Mouse (Mus musculus) embryonic fibroblast, embryonic 13.5 days (primary cell): ENCODE measurements around the gene Crtc1. TPM values are rescaled to one million over a fixed set of nuclear protein-coding genes. Genes with fewer than 3 reads are reported as not detected.

ENCODE experiments used
- H3K27ac ChIP-seq: 2 replicates; pipeline ENCODE4 v1.5.1; 2012; ENCODE audit warnings: low read length, control low read depth, inconsistent platforms; ENCODE audit not compliant: insufficient read depth
- H3K4me1 ChIP-seq: 2 replicates; pipeline ENCODE4 v1.6.1; 2011; ENCODE audit warnings: low read length; ENCODE audit not compliant: control insufficient read depth, insufficient read depth
- H3K4me3 ChIP-seq: 2 replicates; pipeline ENCODE4 v1.5.1; 2011; ENCODE audit warnings: mild to moderate bottlenecking, control low read depth, low read length; ENCODE audit not compliant: insufficient read depth
- CTCF ChIP-seq: IDR thresholded peaks from 2 replicates; pipeline ENCODE4 v1.5.1; 2011; ENCODE audit warnings: mild to moderate bottlenecking, control low read depth, low read length, moderate library complexity, borderline replicate concordance; ENCODE audit not compliant: insufficient read depth
- POLR2A ChIP-seq: IDR thresholded peaks from 2 replicates; pipeline ENCODE4 v1.6.1; 2011; ENCODE audit warnings: low read depth, mild to moderate bottlenecking, control low read depth, low read length, moderate library complexity
- polyA plus RNA-seq: library from polyadenylated mRNA; stranded (reverse); fragments of >200 nt; gene quantifications from 2 replicates; pipeline ENCODE4 v1.2.4, GENCODE M21; 2011; ENCODE audit warnings: low read depth; ENCODE audit not compliant: missing spikeins, insufficient read length

Gene Crtc1
- polyA plus RNA-seq, 1 experiment: 15.6 TPM

GRCm38 (mm10) chr8:70476333-70477268 is 37.2 kb upstream of the Crtc1 start, which contains the start of gene Klhl26:
TSS of gene Klhl26 (minus strand) at chr8:70476968.
- peak; percentile 63 for TF ChIP-seq POLR2A
- TF ChIP-seq CTCF: no peak
- Histone ChIP-seq H3K27ac (peak within 1 kb of the TSS; percentile 16; the same call in 1 of the 2 replicates), H3K4me1 (no peaks in the 10 kb centered on the region), H3K4me3 (peak within 1 kb of the TSS; percentile 97)

- H3K27ac ChIP-seq: no peak overlapping the region
- no peak for TF ChIP-seq POLR2A
- TF ChIP-seq CTCF: no peak
- H3K4me3 ChIP-seq: no peak overlapping the region
- H3K4me1 ChIP-seq: peaks cover 13% of the 10 kb centered on the region
Observed at GRCm38 (mm10) chr8:70471856-70472255, 32.5 kb upstream of the Crtc1 start.

DNA sequence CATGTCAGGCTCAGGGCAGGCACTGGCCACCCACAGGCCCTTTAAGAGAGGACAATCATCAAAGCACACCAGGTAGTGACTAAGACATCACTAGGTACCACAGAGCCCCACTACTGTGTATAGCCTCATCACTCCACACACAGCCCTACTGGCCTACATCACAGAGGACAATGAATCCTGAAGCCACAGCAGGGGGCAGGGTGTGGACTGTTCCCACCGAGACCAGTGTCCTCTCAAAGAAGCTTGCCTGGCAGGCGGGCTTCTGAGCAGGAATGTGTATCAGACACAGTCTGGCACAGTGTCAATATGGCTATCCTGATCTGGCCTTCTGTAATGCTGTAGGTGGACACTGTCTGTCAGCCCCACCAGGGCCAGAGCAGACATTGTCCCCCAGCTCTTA is 30.6 kb upstream of the Crtc1 start:
- no peak overlapping the region for H3K27ac ChIP-seq
- H3K4me1 ChIP-seq: peaks cover 13% of the 10 kb centered on the region
- no peak overlapping the region for H3K4me3 ChIP-seq
- TF ChIP-seq POLR2A (no peak), CTCF (no peak)

DNA sequence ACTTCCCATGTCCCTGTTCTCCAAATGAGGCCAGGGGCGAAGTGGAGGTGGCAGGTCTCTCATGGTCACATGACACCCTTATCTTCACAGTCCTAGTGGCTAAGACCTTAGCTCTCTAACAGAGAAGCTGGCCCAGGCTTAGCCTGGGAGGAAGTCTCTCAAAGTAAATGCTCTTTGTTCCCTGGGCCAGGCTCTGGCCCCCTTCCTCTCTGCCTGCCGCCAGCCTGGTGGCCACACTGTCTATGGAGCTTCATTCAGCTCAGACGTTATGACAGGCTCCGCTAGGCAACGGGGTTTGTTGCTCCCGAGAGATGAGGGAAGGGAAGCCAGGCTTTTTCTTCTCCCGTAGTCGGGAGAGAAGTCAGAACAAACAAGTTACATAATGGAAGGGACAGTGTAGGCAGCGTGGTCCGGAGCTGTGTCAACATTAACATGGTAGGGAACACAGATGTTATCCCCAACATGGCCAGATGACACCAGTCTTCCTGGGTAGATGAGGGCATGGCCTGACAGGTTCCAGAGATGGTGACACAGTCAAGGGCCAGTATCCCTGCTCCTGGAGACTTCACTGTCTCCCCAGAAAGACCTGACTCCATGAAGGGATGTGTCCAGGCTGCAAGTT is 30.0 kb upstream of the Crtc1 start:
- no peak for TF ChIP-seq CTCF
- no peak for TF ChIP-seq POLR2A
- Histone ChIP-seq H3K4me3 (no peak overlapping the region), H3K4me1 (peaks cover 13% of the 10 kb centered on the region), H3K27ac (no peak overlapping the region)

DNA sequence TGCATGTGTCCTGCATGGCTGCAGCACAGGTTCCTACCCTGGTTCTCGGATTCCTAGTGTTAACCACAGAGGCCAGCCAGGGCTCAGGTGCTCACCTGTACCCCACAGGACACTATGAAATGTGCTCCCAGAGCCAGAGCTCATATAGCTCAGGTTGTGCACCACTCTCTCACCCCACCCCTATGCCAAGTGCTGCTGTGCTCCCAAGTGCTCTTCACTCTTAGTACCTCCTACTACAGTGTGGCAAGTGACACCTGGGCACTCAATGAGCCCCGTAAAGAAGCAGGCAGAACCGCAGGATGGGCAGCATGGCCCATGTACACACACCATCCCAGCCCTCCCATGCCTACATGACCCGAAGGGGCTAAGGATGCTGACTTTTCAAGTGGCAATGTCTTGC is 29.4 kb upstream of the Crtc1 start:
- Histone ChIP-seq H3K4me1 (peaks cover 13% of the 10 kb centered on the region), H3K4me3 (no peak overlapping the region), H3K27ac (no peak overlapping the region)
- TF ChIP-seq CTCF (no peak), POLR2A (no peak)

DNA sequence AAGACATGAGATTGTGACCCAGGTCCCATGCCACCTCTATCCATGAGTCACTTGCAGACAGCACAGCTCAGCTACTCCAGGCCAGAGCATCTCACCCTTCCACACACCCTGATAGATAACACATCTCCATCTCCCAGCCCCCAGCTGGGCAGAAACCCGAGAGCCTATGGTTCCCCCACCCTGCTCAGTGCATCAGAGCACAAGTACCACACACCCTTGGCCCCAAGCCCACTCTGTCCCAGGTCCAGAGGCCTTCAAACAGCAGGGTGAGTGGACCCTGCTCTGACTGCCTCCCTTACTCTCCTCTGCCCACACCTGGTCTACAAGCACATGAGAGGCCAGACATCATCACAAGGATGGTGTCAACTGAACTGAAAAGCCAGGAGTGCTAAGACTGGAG is 28.5 kb upstream of the Crtc1 start:
- no peak overlapping the region for H3K27ac ChIP-seq
- TF ChIP-seq POLR2A (no peak), CTCF (no peak)
- peaks cover 13% of the 10 kb centered on the region for H3K4me1 ChIP-seq
- no peak overlapping the region for H3K4me3 ChIP-seq

DNA sequence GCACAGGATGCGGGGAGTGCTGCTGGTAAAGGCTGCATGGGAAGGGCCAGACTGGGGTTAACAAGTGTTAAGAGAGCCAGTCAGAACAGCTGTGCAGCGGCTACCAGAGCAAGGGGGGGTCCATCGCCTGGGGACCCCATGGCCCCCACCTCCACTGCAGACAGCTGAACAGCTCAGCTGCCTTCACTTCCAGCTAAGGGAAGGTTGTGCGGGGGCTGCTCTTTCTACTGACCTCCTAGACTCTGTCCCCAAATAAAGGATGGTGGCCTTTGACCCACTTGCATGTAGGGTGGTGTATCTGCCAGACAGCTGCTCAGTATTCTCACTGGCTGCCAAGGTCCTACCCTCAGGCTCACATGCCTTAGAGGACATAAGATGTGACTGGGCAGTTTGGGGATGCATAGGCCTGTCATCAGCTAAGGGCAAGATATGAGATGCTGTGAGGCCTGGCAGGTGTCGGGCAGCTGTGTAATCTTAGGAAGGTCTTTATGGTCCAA is 27.9 kb upstream of the Crtc1 start:
- Histone ChIP-seq H3K27ac (no peak overlapping the region), H3K4me1 (peaks cover 16% of the 10 kb centered on the region), H3K4me3 (no peak overlapping the region)
- TF ChIP-seq CTCF (no peak), POLR2A (no peak)

DNA sequence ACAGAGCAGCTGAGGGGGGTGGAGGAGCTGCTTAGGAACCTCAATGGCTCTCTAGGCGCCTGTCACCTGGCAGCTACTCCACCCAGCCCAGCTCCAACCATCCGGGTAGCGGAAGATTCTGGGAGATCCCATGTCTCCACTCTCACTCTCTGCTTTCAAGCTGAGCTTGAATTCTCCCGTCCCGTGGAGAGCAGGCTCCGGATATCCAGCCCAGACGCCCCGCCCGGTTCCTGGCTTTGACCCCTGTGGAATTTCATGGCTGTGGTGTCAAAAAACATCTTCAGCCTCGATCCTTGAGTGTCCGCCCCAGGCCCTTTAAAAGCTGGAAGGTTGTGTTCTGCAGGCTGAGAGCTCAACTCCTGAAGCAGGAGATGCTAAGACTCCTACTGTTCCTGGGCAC is 27.4 kb upstream of the Crtc1 start:
- no peak overlapping the region for H3K4me3 ChIP-seq
- 0 out of 2 replicates have a peak overlapping the region, but pooled peaks have one; percentile 4 for H3K27ac ChIP-seq
- H3K4me1 ChIP-seq: peaks cover 21% of the 10 kb centered on the region
- TF ChIP-seq CTCF: no peak
- no peak for TF ChIP-seq POLR2A

DNA sequence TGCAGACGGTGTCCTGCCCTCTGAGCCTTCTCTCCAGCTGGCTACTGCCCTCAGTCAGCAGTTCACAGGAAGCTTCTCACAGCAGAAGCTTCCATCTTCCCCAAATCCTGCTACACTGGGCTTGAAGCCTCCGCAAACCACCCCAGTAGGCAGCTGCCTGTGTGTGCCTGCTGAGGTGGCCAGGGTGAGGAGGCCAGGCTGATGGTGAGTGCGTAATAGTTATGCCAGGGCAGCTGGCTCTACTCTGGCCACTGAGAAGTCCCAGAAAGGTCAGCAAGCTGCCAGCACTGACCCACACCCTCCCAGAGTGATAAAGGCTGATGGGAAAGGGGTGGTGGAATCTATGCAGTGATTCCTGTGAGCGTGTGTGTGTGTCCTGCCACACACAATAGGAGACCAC is 26.9 kb upstream of the Crtc1 start:
- 0 out of 2 replicates have a peak overlapping the region, but pooled peaks have one; percentile 4 for H3K27ac ChIP-seq
- H3K4me3 ChIP-seq: no peak overlapping the region
- peaks cover 24% of the 10 kb centered on the region for H3K4me1 ChIP-seq
- no peak for TF ChIP-seq CTCF
- no peak for TF ChIP-seq POLR2A
